Mouse (Mus musculus) spleen, embryonic (tissue): ENCODE data around the gene Arg1.

Experiments used
- CTCF ChIA-PET: fragments of 350-600 bp; sonication (Branson Sonifier 250); formaldehyde crosslinking; loops from one replicate; lab custom pipeline; 2022; lab: Charles Lee

The Arg1 gene

GRCm38 (mm10) chr10:24912576-24912975 lies 14.7 kb downstream of the Arg1 start:
- CTCF ChIA-PET: no interaction called here

GRCm38 (mm10) chr10:24911199-24911598 lies 16.1 kb downstream of the Arg1 start:
- CTCF ChIA-PET: no interaction called here

- CTCF ChIA-PET: interaction anchor here (0.5 kb wide), 1 partner anchor 33 kb away, joined by 8 read pairs; no protein-coding TSS in a partner anchor
Observed at GRCm38 (mm10) chr10:24905627-24906026, 21.7 kb downstream of the Arg1 start.

- CTCF ChIA-PET: no interaction called here
Observed at GRCm38 (mm10) chr10:24895927-24896326, 31.4 kb downstream of the Arg1 start.

GRCm38 (mm10) chr10:24888343-24888742 lies 38.9 kb downstream of the Arg1 start:
- CTCF ChIA-PET: no interaction called here

- CTCF ChIA-PET: no interaction called here
Observed at GRCm38 (mm10) chr10:24886008-24886407, 41.3 kb downstream of the Arg1 start.

GRCm38 (mm10) chr10:24873624-24874023 lies 53.7 kb downstream of the Arg1 start:
- CTCF ChIA-PET: no interaction called here

GRCm38 (mm10) chr10:24869760-24870290 lies 57.5 kb downstream of the Arg1 start, which contains the start of gene Med23:
TSS of gene Med23 (plus strand) at chr10:24869986.
- CTCF ChIA-PET: interaction anchor here (0.6 kb wide), 1 partner anchor 1929 kb away, joined by 5 read pairs; no protein-coding TSS in a partner anchor
